Mouse (Mus musculus) testis, postnatal 10 days (tissue): ENCODE data around the gene Fzd2.
"Not testable (repeated sequence)": the region's sequence is repeated elsewhere in the genome, so short reads cannot be mapped to it uniquely, and the experiment has no call there.

Experiments
- DNase-seq: peaks from one replicate; pipeline ENCODE4 v3.0.0; 2021; ENCODE audit warnings: low spot score

The Fzd2 gene

GRCm38 (mm10) chr11:102604010-102604584 lies at the start of gene Fzd2:
Gene Fzd2 (plus strand): TSS chr11:102604396.
- DNase-seq, result peak; percentile 84

GRCm38 (mm10) chr11:102555400-102556030 lies 48.7 kb upstream of the Fzd2 start:
- no peak for DNase-seq

GRCm38 (mm10) chr11:102556031-102556715 lies 48.0 kb upstream of the Fzd2 start, which contains the start of gene Gpatch8:
Gene Gpatch8 (minus strand): TSS chr11:102556392.
- peak; percentile 97 for DNase-seq

GRCm38 (mm10) chr11:102556716-102557074 lies 47.5 kb upstream of the Fzd2 start:
- no peak for DNase-seq

GRCm38 (mm10) chr11:102557386-102557785 lies 46.8 kb upstream of the Fzd2 start:
- no peak for DNase-seq

GRCm38 (mm10) chr11:102558704-102559103 lies 45.5 kb upstream of the Fzd2 start:
- no peak for DNase-seq

- not testable (repeated sequence) for DNase-seq
Observed at GRCm38 (mm10) chr11:102564952-102565671, 39.1 kb upstream of the Fzd2 start.

GRCm38 (mm10) chr11:102565741-102566140 lies 38.5 kb upstream of the Fzd2 start:
- DNase-seq, result no peak

GRCm38 (mm10) chr11:102566290-102566689 lies 37.9 kb upstream of the Fzd2 start:
- DNase-seq, result no peak

GRCm38 (mm10) chr11:102567157-102567556 lies 37.0 kb upstream of the Fzd2 start:
- DNase-seq, result no peak

- DNase-seq, result peak; percentile 54
Observed at GRCm38 (mm10) chr11:102567723-102568122, 36.5 kb upstream of the Fzd2 start.

- DNase-seq, result peak; percentile 64
Observed at GRCm38 (mm10) chr11:102568191-102568590, 36.0 kb upstream of the Fzd2 start.

GRCm38 (mm10) chr11:102568756-102569377 lies 35.3 kb upstream of the Fzd2 start:
- DNase-seq, result no peak

GRCm38 (mm10) chr11:102572866-102573663 lies 31.1 kb upstream of the Fzd2 start:
- peak; percentile 96 for DNase-seq

GRCm38 (mm10) chr11:102575034-102575433 lies 29.2 kb upstream of the Fzd2 start:
- no peak for DNase-seq

- DNase-seq, result no peak
Observed at GRCm38 (mm10) chr11:102576050-102576754, 28.0 kb upstream of the Fzd2 start.

- peak; percentile 95 for DNase-seq
Observed at GRCm38 (mm10) chr11:102578341-102579118, 25.7 kb upstream of the Fzd2 start.

- DNase-seq, result peak; percentile 67
Observed at GRCm38 (mm10) chr11:102579165-102580033, 24.8 kb upstream of the Fzd2 start, which contains the start of gene Gm11627. Gene Gm11627 (minus strand): TSS chr11:102579461.

GRCm38 (mm10) chr11:102580034-102580330 lies 24.2 kb upstream of the Fzd2 start:
- DNase-seq, result no peak
